Mouse (Mus musculus) heart, postnatal 0 days (tissue): ENCODE measurements around the gene Rnasek. TPM values are rescaled to one million over a fixed set of nuclear protein-coding genes. Genes with fewer than 3 reads are reported as not detected.

Experiments used
- ATAC-seq: fragments of 200-750 bp; cut with Nextera tagmentation; 2 replicates; pipeline ENCODE4 v1.8.0; 2017; ENCODE audit warnings: low read depth, moderate number of reproducible peaks, moderate library complexity; ENCODE audit not compliant: insufficient read depth
- DNase-seq: peaks from one replicate; pipeline ENCODE4 v3.0.0-alpha.2; 2016; ENCODE audit warnings: low spot score
- H3K27ac ChIP-seq: fragments of 300-500 bp; sonication (generic); 2 replicates; pipeline ENCODE4 v1.5.1; 2014; ENCODE audit warnings: low read depth, mild to moderate bottlenecking
- H3K27me3 ChIP-seq: fragments of 300-500 bp; sonication (generic); 2 replicates; pipeline ENCODE4 v1.6.1; 2014; ENCODE audit warnings: low read length, mixed read lengths; ENCODE audit not compliant: control insufficient read depth, insufficient read depth
- H3K36me3 ChIP-seq: fragments of 300-500 bp; sonication (generic); replicated peaks from 2 replicates; pipeline ENCODE4 v1.6.1; 2014; ENCODE audit warnings: low read length, mixed read lengths; ENCODE audit not compliant: control insufficient read depth, insufficient read depth
- H3K4me1 ChIP-seq: fragments of 300-500 bp; sonication (generic); 2 replicates; pipeline ENCODE4 v1.6.1; 2014; ENCODE audit warnings: antibody characterized with exemption; ENCODE audit not compliant: control insufficient read depth, insufficient read depth
- H3K4me2 ChIP-seq: fragments of 300-500 bp; sonication (generic); 2 replicates; pipeline ENCODE4 v1.6.1; 2014; ENCODE audit warnings: low read depth, mild to moderate bottlenecking, low read length, moderate library complexity
- H3K4me3 ChIP-seq: fragments of 300-500 bp; sonication (generic); 2 replicates; pipeline ENCODE4 v1.5.1; 2014; ENCODE audit warnings: low read depth, low read length
- H3K9ac ChIP-seq: fragments of 300-500 bp; sonication (generic); replicated peaks from 2 replicates; pipeline ENCODE4 v1.6.1; 2014; ENCODE audit warnings: low read depth, low read length, mixed read lengths
- H3K9me3 ChIP-seq: fragments of 300-500 bp; sonication (generic); replicated peaks from 2 replicates; pipeline ENCODE4 v1.6.1; 2016; ENCODE audit warnings: low read length; ENCODE audit not compliant: control insufficient read depth
- CTCF ChIP-seq: IDR thresholded peaks from 2 replicates; pipeline ENCODE4 v1.5.1; 2016; ENCODE audit warnings: antibody characterized with exemption, control low read depth, low read depth
- EP300 ChIP-seq: IDR thresholded peaks from 2 replicates; pipeline ENCODE4 v1.6.1; 2016; ENCODE audit warnings: antibody characterized with exemption, low read depth
- WGBS: fragments of 180-500 bp; shearing (Covaris S2); extraction: QIAGEN DNeasy Blood & Tissue Kit; methylation state at CpG from one replicate; pipeline ENCODE4 v1.1.7; 2014; 5-methylcytosine and 5-hydroxymethylcytosine counted together
- microRNA counts: library from miRNA; unstranded; fragments of <30 nt; microRNA quantifications from one replicate; lab custom pipeline; 2015
- microRNA-seq: library from miRNA; unstranded; fragments of <30 nt; microRNA quantifications from one replicate; pipeline ENCODE4, GENCODE M21; 2016
- polyA plus RNA-seq: library from polyadenylated mRNA; unstranded; fragments of >200 nt; fragmentation: Nextera tagmentation; extraction: Ambion mirVana; gene quantifications from 2 replicates; pipeline ENCODE4 v1.2.1, GENCODE M21; 2015
- total RNA-seq: library from RNA; depleted of rRNA; stranded (reverse); fragments of >200 nt; gene quantifications from 2 replicates; pipeline ENCODE4 v1.2.3, GENCODE M21; 2014; ENCODE audit warnings: low replicate concordance; rRNA removed

Gene Rnasek
- total and polyA plus RNA-seq, 2 experiments from 2014 or later = 13.1 to 311 TPM

GRCm38 (mm10) chr11:70191188-70191587 lies 48.5 kb downstream of the Rnasek start:
- H3K4me1 ChIP-seq = no peaks in the 10 kb centered on the region
- WGBS = 66% methylated on average over 6 of the region's 6 CpGs
- H3K27ac ChIP-seq = no peak overlapping the region
- no peak overlapping the region for H3K9ac ChIP-seq
- DNase-seq = no peak
- no peaks in the 10 kb centered on the region for H3K27me3 ChIP-seq
- ATAC-seq = no peak
- no peak overlapping the region for H3K4me3 ChIP-seq
- H3K9me3 ChIP-seq = no peaks in the 10 kb centered on the region
- no peak overlapping the region for H3K4me2 ChIP-seq
- no peaks in the 10 kb centered on the region for H3K36me3 ChIP-seq
- TF ChIP-seq CTCF = no peak
- TF ChIP-seq EP300 = no peak

- no peak for DNase-seq
- no peaks in the 10 kb centered on the region for H3K36me3 ChIP-seq
- no peaks in the 10 kb centered on the region for H3K27me3 ChIP-seq
- H3K4me1 ChIP-seq = no peaks in the 10 kb centered on the region
- no peak overlapping the region; the same call in 1 of the 2 replicates for H3K4me2 ChIP-seq
- H3K9me3 ChIP-seq = no peaks in the 10 kb centered on the region
- ATAC-seq = no peak
- H3K4me3 ChIP-seq = no peak overlapping the region
- H3K27ac ChIP-seq = no peak overlapping the region
- no peak overlapping the region for H3K9ac ChIP-seq
- TF ChIP-seq CTCF (no peak), EP300 (no peak)
- WGBS = 75% methylated on average over 28 of the region's 28 CpGs
Observed at GRCm38 (mm10) chr11:70189319-70190134, 50.1 kb downstream of the Rnasek start.

MicroRNA genes within 50 kb of the gene (microRNA counts, 519-probe panel; counts per million panel counts)
- microRNA mmu-miR-195 (lab: Ali Mortazavi, UCI) (not detected), microRNA mmu-miR-497 (lab: Ali Mortazavi, UCI) (1,491 counts per million, percentile 13 among the panel's probes with 10 or more counts)

Small RNA genes within 50 kb of the gene (microRNA-seq; reads per million reads assigned to microRNA genes)
- gene Mir195a (1,312 reads per million, percentile 81 among the genes with 10 or more reads in this experiment), gene Mir497 (not detected), gene Mir497b (not detected)

Other genes starting within 250 kb of the Rnasek start
- 208 and 305 TPM in 2 replicates for gene Gabarap, start 248.7 kb downstream of the Rnasek start, total RNA-seq
- 472 and 510 TPM in 2 replicates for gene Gabarap, start 248.7 kb downstream of the Rnasek start, polyA plus RNA-seq
- 27.4 and 54.8 TPM in 2 replicates for gene Phf23, start 244.1 kb downstream of the Rnasek start, total RNA-seq
- gene Phf23, start 244.1 kb downstream of the Rnasek start, polyA plus RNA-seq = 30.3 and 34.2 TPM in 2 replicates
- 10.8 TPM in 2 replicates for gene Dvl2, start 239.2 kb downstream of the Rnasek start, total RNA-seq
- gene Dvl2, start 239.2 kb downstream of the Rnasek start, polyA plus RNA-seq = 6.5 and 7.5 TPM in 2 replicates
- gene Acadvl, start 224.4 kb downstream of the Rnasek start, total RNA-seq = 378 and 469 TPM in 2 replicates
- gene Acadvl, start 224.4 kb downstream of the Rnasek start, polyA plus RNA-seq = 815 and 873 TPM in 2 replicates
- 3.4 and 10.3 TPM in 2 replicates for gene Dlg4, start 222.9 kb downstream of the Rnasek start, total RNA-seq
- 2.2 TPM in 2 replicates for gene Dlg4, start 222.9 kb downstream of the Rnasek start, polyA plus RNA-seq
- not detected in 2 replicates for gene Asgr1, start 185.8 kb downstream of the Rnasek start, total RNA-seq
- gene Asgr1, start 185.8 kb downstream of the Rnasek start, polyA plus RNA-seq = not detected in 2 replicates
- gene Asgr2, start 147.2 kb downstream of the Rnasek start, total RNA-seq = not detected in 2 replicates
- not detected in 2 replicates for gene Asgr2, start 147.2 kb downstream of the Rnasek start, polyA plus RNA-seq
- not detected in 2 replicates for gene Mgl2, start 109.5 kb downstream of the Rnasek start, total RNA-seq
- gene Mgl2, start 109.5 kb downstream of the Rnasek start, polyA plus RNA-seq = not detected in 2 replicates
- not detected in 2 replicates for gene Clec10a, start 83.6 kb downstream of the Rnasek start, total RNA-seq
- gene Clec10a, start 83.6 kb downstream of the Rnasek start, polyA plus RNA-seq = 0.45 and 0.47 TPM in 2 replicates
- gene Slc16a11, start 27.1 kb downstream of the Rnasek start, total RNA-seq = 3.1 TPM in 1 of 2 replicates, not detected in the other
- 0.25 and 0.58 TPM in 2 replicates for gene Slc16a11, start 27.1 kb downstream of the Rnasek start, polyA plus RNA-seq
- 3.1 and 5.5 TPM in 2 replicates for gene Slc16a13, start 18.8 kb downstream of the Rnasek start, total RNA-seq
- 4.4 and 4.5 TPM in 2 replicates for gene Slc16a13, start 18.8 kb downstream of the Rnasek start, polyA plus RNA-seq
- 12.8 and 44.1 TPM in 2 replicates for gene Bcl6b, start 10.0 kb downstream of the Rnasek start, total RNA-seq
- 16.8 and 18.9 TPM in 2 replicates for gene Bcl6b, start 10.0 kb downstream of the Rnasek start, polyA plus RNA-seq
- 47.7 and 60.5 TPM in 2 replicates for gene 0610010K14Rik, start 1.9 kb downstream of the Rnasek start, total RNA-seq
- gene 0610010K14Rik, start 1.9 kb downstream of the Rnasek start, polyA plus RNA-seq = 96.5 and 102 TPM in 2 replicates
- 6.8 and 15.2 TPM in 2 replicates for gene Gm21988, start within 50 bp of the Rnasek start, total RNA-seq
- gene Gm21988, start within 50 bp of the Rnasek start, polyA plus RNA-seq = 7.5 and 8.6 TPM in 2 replicates
- 1.4 and 2.5 TPM in 2 replicates for gene Alox12, start 15.5 kb upstream of the Rnasek start, total RNA-seq
- gene Alox12, start 15.5 kb upstream of the Rnasek start, polyA plus RNA-seq = 2.3 TPM in 2 replicates
- not detected in 2 replicates for gene Alox12e, start 82.8 kb upstream of the Rnasek start, total RNA-seq
- 0.05 TPM in 1 of 2 replicates, not detected in the other for gene Alox12e, start 82.8 kb upstream of the Rnasek start, polyA plus RNA-seq
- 0.23 TPM in 1 of 2 replicates, not detected in the other for gene Alox15, start 112.2 kb upstream of the Rnasek start, total RNA-seq
- gene Alox15, start 112.2 kb upstream of the Rnasek start, polyA plus RNA-seq = 0.11 and 0.22 TPM in 2 replicates
- 15.1 and 15.9 TPM in 2 replicates for gene Pelp1, start 170.2 kb upstream of the Rnasek start, total RNA-seq
- gene Pelp1, start 170.2 kb upstream of the Rnasek start, polyA plus RNA-seq = 10.9 and 11.0 TPM in 2 replicates
- 9.5 and 27.5 TPM in 2 replicates for gene Arrb2, start 192.8 kb upstream of the Rnasek start, total RNA-seq
- gene Arrb2, start 192.8 kb upstream of the Rnasek start, polyA plus RNA-seq = 4.8 and 6.0 TPM in 2 replicates
- 9.0 and 28.3 TPM in 2 replicates for gene Med11, start 212.1 kb upstream of the Rnasek start, total RNA-seq
- gene Med11, start 212.1 kb upstream of the Rnasek start, polyA plus RNA-seq = 13.7 and 15.9 TPM in 2 replicates
- 0.04 and 5.0 TPM in 2 replicates for gene Zmynd15, start 219.6 kb upstream of the Rnasek start, total RNA-seq
- gene Zmynd15, start 219.6 kb upstream of the Rnasek start, polyA plus RNA-seq = 1.3 TPM in 2 replicates
- gene Cxcl16, start 220.1 kb upstream of the Rnasek start, total RNA-seq = 5.9 and 12.8 TPM in 2 replicates
- 9.8 and 11.3 TPM in 2 replicates for gene Cxcl16, start 220.1 kb upstream of the Rnasek start, polyA plus RNA-seq